Mouse (Mus musculus): ENCODE results near the gene Smim22. TPM values are rescaled to one million over a fixed set of nuclear protein-coding genes. Genes with fewer than 3 reads are reported as not detected.

Smim22 gene
- total and polyA plus RNA-seq, 3 experiments: not detected

- H3K9me3 ChIP-seq (replicated peaks; ENCODE audit: insufficient read depth, low read length): no peaks in the 10 kb centered on the region
- peaks cover 0 to 5% of the 10 kb centered on the region in 2 experiments; a peak in 2 of 4 replicates for H3K36me3 ChIP-seq (ENCODE audit: control insufficient read depth in 1 of 2, insufficient read depth in 2 of 2, low read length in 2 of 2)
- no peak overlapping the region for H3K9ac ChIP-seq (ENCODE audit: control insufficient read depth, low read depth, low read length, poor library complexity, severe bottlenecking)
- peaks cover 3 to 4% of the 10 kb centered on the region in 2 experiments; a peak in 2 of 4 replicates for H3K27me3 ChIP-seq (ENCODE audit: control insufficient read depth in 1 of 2, insufficient read depth in 2 of 2, low read length in 2 of 2)
- H3K79me2 ChIP-seq (ENCODE audit: control insufficient read depth, insufficient read depth, low read length, poor library complexity): no peaks in the 10 kb centered on the region
- no peak overlapping the region for H3K4me3 ChIP-seq (ENCODE audit: control insufficient read depth in 1 of 2, insufficient read depth in 1 of 2, low read depth in 2 of 2, low read length in 2 of 2)
- no peak for DNase-seq (ENCODE audit: low read depth, low spot score)
- no peak for TF ChIP-seq JUND (IDR thresholded peaks at IDR 0.05; ENCODE audit: low read depth, low read length)
- no peak for TF ChIP-seq ZNF384 (IDR thresholded peaks at IDR 0.05; ENCODE audit: low read depth, low read length)
- no peak for TF ChIP-seq ZKSCAN1 (IDR thresholded peaks at IDR 0.05; ENCODE audit: low read depth, low read length)
- TF ChIP-seq POLR2AphosphoS2 (IDR thresholded peaks at IDR 0.05; ENCODE audit: low read length): no peak
- no peak for TF ChIP-seq GATA1 (IDR thresholded peaks at IDR 0.05; ENCODE audit: low read depth, low read length)
- no peak for TF ChIP-seq CHD2 (IDR thresholded peaks at IDR 0.05; ENCODE audit: low read length)
- no peak for TF ChIP-seq UBTF (IDR thresholded peaks at IDR 0.05; ENCODE audit: borderline replicate concordance, insufficient read depth, low read depth, low read length)
- no peak for TF ChIP-seq MXI1 (IDR thresholded peaks at IDR 0.05; ENCODE audit: low read depth, low read length)
- TF ChIP-seq CTCF (IDR thresholded peaks at IDR 0.05 in 2 of 3, conservative IDR thresholded peaks at IDR 0.05 in 1 of 3; ENCODE audit: control insufficient read depth in 1 of 3, insufficient read depth in 1 of 3, low read depth in 2 of 3, low read length in 3 of 3, poor library complexity in 1 of 3, severe bottlenecking in 1 of 3): no peak
- TF ChIP-seq TAL1 (IDR thresholded peaks at IDR 0.05; ENCODE audit: low read length): no peak
- TF ChIP-seq NELFE (IDR thresholded peaks at IDR 0.05; ENCODE audit: low read depth, low read length): no peak
- no peak for TF ChIP-seq TBP (IDR thresholded peaks at IDR 0.05; ENCODE audit: low read depth, low read length)
- no peak for TF ChIP-seq ZMIZ1 (IDR thresholded peaks at IDR 0.05; ENCODE audit: low read depth, low read length)
- no peak for TF ChIP-seq BHLHE40 (IDR thresholded peaks at IDR 0.05; ENCODE audit: borderline replicate concordance, low read depth, low read length)
- no peak for TF ChIP-seq MYC (IDR thresholded peaks at IDR 0.05; ENCODE audit: low read depth, low read length)
- H3K27ac ChIP-seq (ENCODE audit: control insufficient read depth, low read depth, low read length): no peak overlapping the region
- peaks cover 0 to 3% of the 10 kb centered on the region in 2 experiments; a peak in 1 of 4 replicates for H3K4me1 ChIP-seq (ENCODE audit: control insufficient read depth in 1 of 2, insufficient read depth in 2 of 2, low read length in 2 of 2)
These were observed 6.5 kb upstream of the Smim22 start for GRCm38 (mm10) chr16:5000611-5001010.

GRCm38 (mm10) chr16:5007492-5007891 is 404 bp downstream of the Smim22 start:
- Histone ChIP-seq H3K9me3 (replicated peaks; ENCODE audit: insufficient read depth, low read length) (no peaks in the 10 kb centered on the region), H3K9ac (ENCODE audit: control insufficient read depth, low read depth, low read length, poor library complexity, severe bottlenecking) (no peak overlapping the region), H3K36me3 (ENCODE audit: control insufficient read depth in 1 of 2, insufficient read depth in 2 of 2, low read length in 2 of 2) (peaks cover 0 to 9% of the 10 kb centered on the region in 2 experiments; a peak in 2 of 4 replicates), H3K27ac (ENCODE audit: control insufficient read depth, low read depth, low read length) (no peak overlapping the region), H3K4me1 (ENCODE audit: control insufficient read depth in 1 of 2, insufficient read depth in 2 of 2, low read length in 2 of 2) (peaks cover 0 to 14% of the 10 kb centered on the region in 2 experiments; a peak in 2 of 4 replicates), H3K79me2 (ENCODE audit: control insufficient read depth, insufficient read depth, low read length, poor library complexity) (no peaks in the 10 kb centered on the region), H3K27me3 (ENCODE audit: control insufficient read depth in 1 of 2, insufficient read depth in 2 of 2, low read length in 2 of 2) (no peaks in the 10 kb centered on the region), H3K4me3 (ENCODE audit: control insufficient read depth in 1 of 2, insufficient read depth in 1 of 2, low read depth in 2 of 2, low read length in 2 of 2) (no peak overlapping the region)
- DNase-seq (ENCODE audit: low read depth, low spot score): no peak
- TF ChIP-seq CHD1 (IDR thresholded peaks at IDR 0.05; ENCODE audit: low read depth, low read length) (no peak), TCF12 (IDR thresholded peaks at IDR 0.05; ENCODE audit: low read depth, low read length) (no peak), POLR2A (IDR thresholded peaks at IDR 0.05; ENCODE audit: control insufficient read depth in 1 of 2, insufficient read depth in 1 of 2, low read depth in 1 of 2, low read length in 2 of 2, poor library complexity in 1 of 2) (no peak), MAX (IDR thresholded peaks at IDR 0.05; ENCODE audit: low read length) (no peak), TBP (IDR thresholded peaks at IDR 0.05; ENCODE audit: low read depth, low read length) (no peak), EP300 (IDR thresholded peaks at IDR 0.05; ENCODE audit: low read depth in 1 of 2, low read length in 2 of 2) (no peak), CTCF (IDR thresholded peaks at IDR 0.05 in 2 of 3, conservative IDR thresholded peaks at IDR 0.05 in 1 of 3; ENCODE audit: control insufficient read depth in 1 of 3, insufficient read depth in 1 of 3, low read depth in 2 of 3, low read length in 3 of 3, poor library complexity in 1 of 3, severe bottlenecking in 1 of 3) (no peak), GABPA (IDR thresholded peaks at IDR 0.05; ENCODE audit: low read depth, low read length) (no peak), CHD2 (IDR thresholded peaks at IDR 0.05; ENCODE audit: low read length) (no peak), SMC3 (IDR thresholded peaks at IDR 0.05; ENCODE audit: low read depth, low read length) (no peak), RCOR1 (IDR thresholded peaks at IDR 0.05; ENCODE audit: low read depth, low read length) (no peak), USF2 (IDR thresholded peaks at IDR 0.05; ENCODE audit: borderline replicate concordance in 1 of 2, insufficient read depth in 1 of 2, low read depth in 1 of 2, low read length in 2 of 2) (no peak), MYB (IDR thresholded peaks at IDR 0.05; ENCODE audit: low read depth, low read length) (no peak), GATA1 (IDR thresholded peaks at IDR 0.05; ENCODE audit: low read depth, low read length) (no peak), TAL1 (IDR thresholded peaks at IDR 0.05; ENCODE audit: low read length) (no peak), MAZ (IDR thresholded peaks at IDR 0.05; ENCODE audit: low read depth, low read length) (no peak), BHLHE40 (IDR thresholded peaks at IDR 0.05; ENCODE audit: borderline replicate concordance, low read depth, low read length) (no peak)

Measured in MEL (cell line).